Mouse (Mus musculus) ES-Bruce4 (cell line): ENCODE measurements around the gene Nrtn.

Experiments
- CTCF ChIP-seq: IDR thresholded peaks from one replicate; pipeline ENCODE4 v1.8.1; 2011; ENCODE audit warnings: low read depth, low read length
- EP300 ChIP-seq: IDR thresholded peaks from 2 replicates; pipeline ENCODE4 v1.6.1; 2011; ENCODE audit warnings: low read depth, low read length; ENCODE audit not compliant: insufficient read depth
- POLR2A ChIP-seq: IDR thresholded peaks from one replicate; pipeline ENCODE4 v1.8.1; 2011; ENCODE audit warnings: low read length; ENCODE audit not compliant: insufficient read depth

DNA sequence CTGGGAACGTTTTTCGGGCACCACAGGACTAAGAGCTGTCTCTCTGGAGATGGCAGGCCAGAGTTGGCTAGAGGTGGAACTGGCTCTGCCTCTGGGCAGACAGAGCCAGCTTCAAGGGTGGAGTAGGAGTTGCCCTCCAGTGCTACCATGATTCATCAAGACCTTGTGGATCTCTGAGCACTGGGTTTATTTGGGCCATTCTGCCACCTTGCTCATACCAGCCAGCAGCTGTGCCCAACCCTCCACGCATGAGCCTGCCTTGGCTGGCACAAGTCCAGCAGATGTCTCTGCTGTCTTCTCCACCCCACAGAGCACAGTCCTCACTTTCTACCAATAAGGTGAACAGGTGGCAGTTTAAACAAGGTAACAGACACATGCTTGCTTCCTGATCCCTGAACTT lies 31.6 kb upstream of the Nrtn start:
- TF ChIP-seq POLR2A (no peak), CTCF (no peak), EP300 (no peak)
